Mouse (Mus musculus): Measurements from ENCODE around the gene Birc3. TPM values are rescaled to one million over a fixed set of nuclear protein-coding genes. Genes with fewer than 3 reads are reported as not detected.
"Not testable (repeated sequence)": the region's sequence is repeated elsewhere in the genome, so short reads cannot be mapped to it uniquely, and the experiment has no call there.

Birc3 gene
- total RNA-seq (2021): 1 to 10 TPM; 2.7 to 3.8 TPM

DNA sequence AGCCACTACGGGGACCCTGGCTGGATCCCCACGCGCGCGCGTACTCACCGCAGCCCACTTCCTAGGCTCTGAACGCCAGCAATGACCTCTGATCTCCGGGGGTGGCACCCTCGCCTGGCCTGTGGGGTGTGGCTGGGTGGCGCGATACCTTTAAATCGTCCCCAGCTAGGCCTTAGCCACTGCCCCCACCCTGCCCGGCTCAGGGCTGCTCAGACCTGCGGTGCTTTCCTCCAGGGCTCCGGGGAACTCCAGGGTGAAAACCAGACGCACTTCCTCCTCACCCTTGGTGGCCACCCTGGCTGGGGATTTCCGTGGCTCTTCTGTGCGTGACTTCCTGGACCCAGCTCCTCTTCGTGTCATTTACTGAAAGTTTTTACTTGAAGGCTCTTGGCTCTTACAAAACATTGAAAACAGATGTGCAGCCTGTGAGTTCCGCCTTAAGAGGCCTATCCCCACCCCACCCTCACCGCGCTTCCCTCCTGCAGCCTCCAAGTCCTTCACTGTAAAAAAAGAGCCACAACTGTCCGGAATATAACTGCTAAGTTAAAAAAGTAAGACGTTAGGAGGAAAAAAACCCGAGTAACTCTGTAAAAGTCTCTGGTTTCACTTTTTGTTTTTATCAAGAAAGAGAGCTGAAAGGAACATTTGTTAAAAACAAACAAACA is at the start of gene Birc3:
Gene Birc3 (minus strand): TSS at position 412 of the 665 bp plus-strand sequence.
- intact Hi-C loops (cut with DNase I): no loop called here

GRCm38 (mm10) chr9:7914925-7915324 is 41.9 kb upstream of the Birc3 start:
- DNase-seq (ENCODE audit: low spot score in 2 of 2): no peak
- intact Hi-C loops (cut with DNase I): no loop called here

More for the DNA sequence above, at the start of gene Birc3:
- peak; percentile 6 to 14 for DNase-seq (ENCODE audit: low spot score in 2 of 2)

DNA sequence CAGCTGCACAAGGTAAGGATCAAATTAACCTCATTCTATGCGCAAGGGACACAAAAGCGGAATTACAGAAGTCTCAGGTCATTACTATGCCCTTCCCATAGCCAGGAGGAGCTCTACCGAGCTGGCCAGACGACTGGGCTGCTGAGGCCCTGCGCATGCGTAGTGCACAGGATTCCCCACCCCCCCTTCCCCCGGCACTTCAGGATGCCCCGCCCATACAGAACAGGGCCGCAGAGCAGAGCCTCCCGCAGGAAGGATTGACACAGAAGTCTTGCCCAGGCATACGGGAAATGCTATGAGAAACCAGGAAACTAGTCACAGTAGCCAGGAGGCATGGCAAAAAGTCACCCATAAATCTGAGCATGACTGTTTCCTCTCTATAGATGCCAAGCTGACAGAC is 41.5 kb upstream of the Birc3 start:
- intact Hi-C loops (cut with DNase I): no loop called here
- peak; percentile 16 to 26 for DNase-seq (ENCODE audit: low spot score in 2 of 2)

DNA sequence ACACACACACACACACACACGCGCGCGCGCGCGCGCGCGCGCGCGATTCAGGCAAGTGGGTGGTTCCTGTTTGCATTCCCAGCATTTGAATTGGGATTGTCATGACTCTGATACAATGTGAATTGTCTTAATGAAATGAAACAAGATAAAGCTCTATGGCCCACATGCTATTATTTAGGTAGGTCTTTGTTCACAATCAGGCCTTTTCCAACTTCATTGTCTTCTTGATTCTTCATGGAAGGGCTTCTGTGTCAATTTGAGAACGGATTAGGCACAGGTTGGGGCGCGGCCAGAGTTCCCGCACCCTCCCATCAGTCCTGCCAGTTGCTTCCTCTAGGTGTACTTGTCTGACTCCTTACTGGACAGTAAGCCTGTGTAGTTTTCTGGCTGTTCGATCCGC is 41.0 kb upstream of the Birc3 start:
- DNase-seq (ENCODE audit: low spot score in 2 of 2): no peak
- intact Hi-C loops (cut with DNase I): no loop called here

DNA sequence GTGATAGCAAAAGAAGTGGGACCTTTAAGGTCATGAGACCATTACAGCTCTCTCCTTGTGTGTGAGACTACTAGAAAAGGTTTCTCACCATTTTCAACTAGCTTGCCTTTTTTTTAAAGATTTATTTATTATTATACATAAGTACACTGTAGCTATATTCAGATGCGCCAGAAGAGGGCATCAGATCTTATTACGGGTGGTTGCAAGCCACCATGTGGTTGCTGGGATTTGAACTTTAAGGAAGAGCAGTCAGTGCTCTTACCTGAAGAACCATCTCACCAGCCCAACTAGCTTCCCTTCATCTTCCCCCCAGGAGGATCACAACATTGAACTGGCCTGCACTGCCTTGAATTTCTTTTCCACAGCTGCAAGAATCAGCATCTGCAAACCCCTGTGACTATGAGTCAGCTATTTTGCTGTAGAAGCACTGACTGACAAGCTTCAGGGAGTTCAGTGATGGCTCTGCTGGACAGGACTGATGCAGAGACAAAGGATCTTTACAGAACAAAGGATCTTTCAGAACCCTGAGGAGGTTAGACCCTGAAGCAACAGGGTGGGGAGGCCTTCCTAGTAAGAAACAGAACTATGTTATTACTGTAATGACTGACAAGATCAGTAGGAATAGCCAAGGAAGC is 34.5 kb upstream of the Birc3 start:
- DNase-seq (ENCODE audit: low spot score in 2 of 2): no peak
- intact Hi-C loops (cut with DNase I): no loop called here

- intact Hi-C loops (cut with DNase I): no loop called here
- no peak for DNase-seq (ENCODE audit: low spot score in 2 of 2)
Observed at GRCm38 (mm10) chr9:7906564-7906963, 33.6 kb upstream of the Birc3 start.

- intact Hi-C loops (cut with DNase I): no loop called here
- no peak for DNase-seq (ENCODE audit: low spot score in 2 of 2)
Observed at GRCm38 (mm10) chr9:7903825-7904224, 30.8 kb upstream of the Birc3 start.

DNA sequence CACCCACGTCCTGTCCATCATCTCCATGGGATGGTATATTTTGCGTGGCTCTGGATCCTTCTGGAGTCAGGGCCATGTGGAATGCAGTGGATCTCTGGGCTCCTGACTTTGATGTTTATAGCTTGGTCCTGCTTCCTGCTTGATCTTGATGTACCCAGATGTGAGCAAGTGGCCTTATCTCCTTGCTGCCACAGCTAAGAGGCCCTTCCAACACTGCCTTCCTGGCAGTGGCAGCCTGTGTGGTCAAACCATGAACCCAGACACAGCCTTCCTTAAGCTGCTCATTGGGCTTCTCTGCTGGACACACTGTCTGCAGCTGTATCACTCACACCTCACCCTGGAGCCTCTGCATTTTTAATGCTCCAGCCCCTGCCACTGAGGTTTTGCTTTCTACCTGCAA is 30.3 kb upstream of the Birc3 start:
- no peak for DNase-seq (ENCODE audit: low spot score in 2 of 2)
- intact Hi-C loops (cut with DNase I): no loop called here

- DNase-seq (ENCODE audit: low spot score in 2 of 2): no peak
- intact Hi-C loops (cut with DNase I): no loop called here
Observed at GRCm38 (mm10) chr9:7902311-7902710, 29.3 kb upstream of the Birc3 start.

GRCm38 (mm10) chr9:7900965-7901364 is 28.0 kb upstream of the Birc3 start:
- intact Hi-C loops (cut with DNase I): no loop called here
- DNase-seq (ENCODE audit: low spot score in 2 of 2): no peak

DNA sequence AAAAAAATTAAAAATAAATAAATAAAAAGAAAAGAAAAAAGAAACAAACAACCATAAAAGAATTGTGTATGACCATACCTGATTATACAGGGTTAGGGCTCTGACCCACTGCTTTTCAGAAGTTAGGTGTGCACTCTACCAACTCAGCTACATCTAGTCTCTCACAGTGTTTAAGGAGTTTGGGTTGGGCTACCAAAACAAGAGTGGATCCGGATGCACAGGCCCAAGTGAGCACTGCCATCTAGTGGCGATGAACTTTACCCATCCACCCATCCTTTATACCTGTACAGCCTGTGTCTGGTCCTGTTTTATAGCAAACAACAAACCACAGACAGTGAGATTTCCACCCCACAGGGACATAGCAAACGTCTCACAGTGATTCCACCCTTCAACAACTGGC is 24.5 kb upstream of the Birc3 start:
- intact Hi-C loops (cut with DNase I): loop anchor here (1.0 to 5.0 kb wide), 3 partner anchors 40 to 294 kb away; no protein-coding TSS in a partner anchor
- peak; percentile 70 to 75 for DNase-seq (ENCODE audit: low spot score in 2 of 2)

GRCm38 (mm10) chr9:7891796-7892195 is 18.8 kb upstream of the Birc3 start:
- intact Hi-C loops (cut with DNase I): not testable (repeated sequence)

GRCm38 (mm10) chr9:7891177-7891576 is 18.2 kb upstream of the Birc3 start:
- DNase-seq (ENCODE audit: low spot score in 2 of 2): no peak
- intact Hi-C loops (cut with DNase I): no loop called here

More at GRCm38 (mm10) chr9:7891796-7892195, 18.8 kb upstream of the Birc3 start:
- DNase-seq (ENCODE audit: low spot score in 2 of 2): not testable (repeated sequence)

DNA sequence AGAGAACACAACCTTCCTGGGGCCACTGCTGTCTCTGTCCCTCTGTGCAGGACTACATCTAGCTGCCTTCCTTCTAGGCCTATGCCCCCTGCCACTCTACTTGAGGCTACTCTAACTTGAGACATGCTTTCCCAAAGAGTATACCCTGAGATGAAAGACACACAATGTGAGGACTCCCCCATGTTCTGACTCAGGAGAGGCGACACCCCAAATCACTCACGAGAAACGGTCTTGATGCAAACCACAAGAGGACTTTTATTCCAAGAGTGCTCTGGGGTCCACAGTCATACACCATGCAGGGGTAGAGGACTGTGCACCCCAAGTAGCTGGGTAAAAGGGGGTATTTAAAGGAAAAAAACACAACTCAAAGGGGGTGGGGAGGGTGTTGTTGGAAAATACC is 11.4 kb upstream of the Birc3 start:
- DNase-seq (ENCODE audit: low spot score in 2 of 2): no peak
- intact Hi-C loops (cut with DNase I): no loop called here

DNA sequence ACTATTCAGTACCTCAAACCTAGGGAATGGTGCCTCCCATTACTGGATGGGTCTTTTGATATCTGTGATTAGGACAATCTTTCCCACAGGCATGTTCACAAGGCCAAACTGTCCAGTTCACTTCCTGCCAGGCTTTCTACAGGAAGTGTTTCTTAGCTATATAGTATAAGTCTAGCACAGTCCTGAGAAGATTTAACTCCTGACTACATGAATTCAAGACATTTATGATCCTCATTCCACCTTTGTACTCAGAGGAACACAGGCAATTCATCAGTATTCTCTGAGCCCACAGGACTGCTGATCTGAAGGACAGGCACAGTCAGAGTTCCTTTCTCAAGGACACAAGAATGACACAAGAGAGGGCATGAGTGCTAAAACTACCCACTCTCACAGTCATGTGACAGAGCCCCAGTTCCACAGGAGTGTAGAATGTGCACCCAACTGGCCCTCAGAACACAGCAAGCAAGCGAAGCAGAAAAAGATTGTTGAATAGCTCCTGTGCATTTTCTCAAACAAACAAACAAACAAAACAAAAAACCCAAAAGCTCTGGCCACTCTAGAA is 9.4 kb upstream of the Birc3 start:
- DNase-seq (ENCODE audit: low spot score in 2 of 2): no peak

DNA sequence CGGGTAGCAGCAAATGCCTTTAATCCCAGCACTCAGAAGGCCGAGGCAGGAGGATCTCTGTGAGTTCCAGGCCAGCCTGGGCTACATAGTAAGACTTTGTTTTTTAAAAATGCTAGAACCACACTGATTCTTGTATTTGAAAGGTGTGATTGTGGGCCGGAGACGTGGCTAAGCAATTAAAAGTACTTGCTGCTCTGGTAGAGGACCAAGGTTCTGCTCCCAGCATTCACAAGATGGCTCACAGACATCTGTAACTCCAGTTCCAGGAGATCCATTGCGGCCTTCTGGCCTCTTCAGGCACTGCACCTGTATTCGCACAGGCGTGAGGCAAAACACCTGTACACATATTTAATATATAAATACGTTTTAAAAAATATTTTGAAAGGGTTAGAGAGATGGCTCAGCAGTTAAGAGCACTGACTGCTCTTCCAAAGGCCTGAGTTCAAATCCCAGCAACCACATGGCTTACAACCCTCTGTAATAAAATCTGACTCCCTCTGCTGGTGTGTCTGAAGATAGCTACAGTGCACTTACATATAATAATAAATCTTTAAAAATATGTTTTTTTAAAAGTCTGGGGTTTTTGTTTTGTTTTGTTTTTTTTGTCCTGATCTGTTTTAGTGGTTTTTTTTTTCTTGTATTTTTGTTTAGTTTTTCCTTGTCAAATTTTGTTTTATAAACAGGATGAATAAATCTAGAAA is 675 bp upstream of the Birc3 start:
- intact Hi-C loops (cut with DNase I): no loop called here
- DNase-seq (ENCODE audit: low spot score in 2 of 2): no peak

More for the DNA sequence above, 9.4 kb upstream of the Birc3 start:
- intact Hi-C loops (cut with DNase I): no loop called here

DNA sequence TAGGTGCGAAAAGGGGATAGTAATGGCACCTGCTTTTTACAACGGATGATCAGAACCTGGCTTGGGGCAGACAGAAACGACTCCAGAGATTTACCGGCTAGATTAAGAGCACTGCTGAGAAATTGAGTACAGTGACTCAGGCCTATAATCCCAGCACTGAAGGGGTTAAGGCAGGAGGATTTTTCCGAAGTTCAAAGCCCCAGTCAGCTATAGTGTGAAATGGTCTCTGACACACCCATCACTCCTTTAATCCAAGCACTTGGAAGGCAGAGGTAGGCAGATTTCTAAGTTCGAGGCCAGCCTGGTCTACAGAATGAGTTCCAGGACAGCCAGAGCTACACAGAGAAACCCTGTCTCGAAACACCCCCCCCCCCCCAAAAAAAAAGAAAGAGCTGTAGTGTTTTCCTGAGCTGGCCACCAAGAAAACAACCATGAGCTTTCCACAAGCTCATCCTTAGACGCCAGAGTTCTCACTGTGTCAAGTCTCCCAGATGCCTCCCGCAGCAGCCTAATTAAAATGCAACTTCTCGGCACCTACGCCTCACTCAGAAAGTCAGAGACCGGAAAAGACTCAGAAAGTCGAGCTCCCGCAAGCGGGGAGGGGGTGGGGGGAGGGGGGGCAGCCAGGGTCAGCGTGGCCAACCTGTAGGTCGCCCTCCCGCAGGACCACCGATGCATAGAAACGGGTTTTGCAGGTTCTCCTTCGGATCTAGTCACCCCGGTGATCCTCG is 777 bp downstream of the Birc3 start:
- intact Hi-C loops (cut with DNase I): no loop called here
- no peak for DNase-seq (ENCODE audit: low spot score in 2 of 2)

DNA sequence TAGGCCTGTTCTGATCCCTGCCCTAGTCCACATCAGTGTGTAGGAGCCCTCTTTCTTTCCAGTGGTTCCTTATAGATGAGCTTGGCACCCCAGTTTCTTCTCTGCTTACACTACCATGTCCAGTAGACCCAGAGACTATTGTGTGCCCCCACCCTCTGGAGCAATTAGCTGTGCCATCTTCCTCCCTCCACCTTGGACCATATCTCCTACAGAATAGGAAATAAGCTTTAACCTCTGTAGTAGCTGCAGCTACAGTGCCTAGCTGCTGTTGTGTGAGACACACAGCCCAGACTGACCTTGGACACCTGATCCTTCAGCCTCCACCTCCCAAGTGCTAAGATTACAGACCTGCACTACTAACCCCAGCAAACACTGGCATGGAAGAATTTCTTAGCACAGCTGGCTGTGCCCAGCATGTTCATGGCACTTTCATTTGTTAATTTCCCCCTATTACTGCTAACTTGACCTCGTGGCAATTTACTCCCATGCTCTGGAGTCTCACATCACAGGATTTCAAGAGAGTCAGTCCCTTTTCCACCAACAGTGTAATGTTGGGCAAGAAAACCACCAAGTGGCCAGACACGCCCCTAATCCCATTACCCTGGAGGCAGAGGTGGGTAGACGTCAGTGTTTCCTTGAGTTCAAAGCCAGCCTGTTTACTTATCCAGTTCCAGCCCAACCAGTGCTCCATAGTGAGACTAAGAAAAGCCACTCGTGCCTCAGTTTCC is 1.5 kb downstream of the Birc3 start:
- intact Hi-C loops (cut with DNase I): no loop called here
- DNase-seq (ENCODE audit: low spot score in 2 of 2): no peak

Measured in left cerebral cortex, postnatal 25 days (tissue).